Mouse (Mus musculus) mouse embryonic stem cell (cell line): ENCODE results near the gene Krtap1-5.

Experiments
- in situ Hi-C, 2 experiments: fragments of 300-500 bp; cut with MboI; formaldehyde crosslinking; loops; 1 replicate in 1 of 2; 3 replicates in 1 of 2; pipeline ENCODE4 v1.14.3; 2019 to 2020; ENCODE audit warnings: low sequenced_read_pairs in 2 of 2, low pct_unique_long_range_greater_than_20kb in 1 of 2, mixed read lengths in 1 of 2; ENCODE audit not compliant: unreplicated experiment in 1 of 2

The Krtap1-5 gene

DNA sequence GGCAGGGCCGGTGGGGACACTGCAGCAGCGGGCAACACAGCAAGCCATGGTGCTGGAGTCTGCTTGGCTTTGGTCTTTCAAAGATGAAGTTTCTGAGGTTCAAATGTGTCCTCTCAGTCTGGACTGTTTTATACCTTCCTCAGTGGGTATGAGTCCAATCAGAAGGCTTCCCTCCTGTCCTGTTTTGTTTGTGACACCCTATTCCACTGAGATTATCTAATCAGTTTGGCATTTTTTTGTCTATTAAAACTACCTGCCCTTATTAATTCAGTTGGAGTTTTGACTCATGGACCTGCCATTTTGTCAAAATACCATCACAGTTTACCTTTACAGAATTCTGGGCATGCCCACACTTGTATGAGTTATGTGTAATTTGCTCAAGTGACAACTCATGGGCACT, 24.1 kb downstream of the Krtap1-5 start, which contains the start of gene Krtap3-2:
Krtap3-2 (minus strand) TSS at position 101 of the 400 bp plus-strand sequence.
- in situ Hi-C loops: no loop called here

DNA sequence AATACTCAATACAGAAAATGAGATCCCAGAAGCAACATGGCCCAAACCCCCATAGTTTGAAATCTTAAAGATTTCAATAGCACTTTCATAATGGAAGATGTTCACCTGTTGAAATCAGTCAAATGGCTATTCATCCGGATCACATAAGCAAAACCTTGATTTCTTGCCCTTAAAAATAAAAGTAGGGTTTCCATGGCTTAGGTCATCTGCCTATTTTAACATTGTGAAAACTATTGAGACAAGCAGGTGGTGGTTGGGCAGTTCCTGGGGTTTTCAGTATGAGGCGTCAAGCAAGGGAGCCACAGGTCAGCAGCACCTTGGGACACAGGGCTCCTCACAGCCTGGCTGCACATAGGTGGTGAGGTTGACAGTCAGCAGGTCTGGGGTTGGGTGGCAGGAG, 24.6 kb downstream of the Krtap1-5 start:
- in situ Hi-C loops: no loop called here

DNA sequence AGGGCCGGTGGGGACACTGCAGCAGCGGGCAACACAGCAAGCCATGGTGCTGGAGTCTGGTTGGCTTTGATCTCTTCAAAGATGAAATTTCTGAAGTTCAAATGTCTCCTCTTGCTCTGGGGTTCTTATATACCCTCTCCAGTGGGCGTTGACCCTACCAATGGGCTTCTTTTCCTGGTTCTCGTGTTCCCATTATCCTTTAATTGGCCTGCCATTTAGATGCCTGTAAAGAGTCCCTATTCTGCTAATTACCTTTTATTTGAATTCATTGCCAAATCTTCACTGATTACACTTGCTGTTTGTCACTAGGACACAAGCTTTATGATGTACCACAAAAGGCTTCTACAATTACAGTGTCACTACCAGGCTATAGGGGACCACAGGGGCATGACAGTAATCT, 30.1 kb downstream of the Krtap1-5 start, which contains the start of gene Krtap3-3:
Krtap3-3 (minus strand) TSS at position 101 of the 400 bp plus-strand sequence.
- in situ Hi-C loops: no loop called here

DNA sequence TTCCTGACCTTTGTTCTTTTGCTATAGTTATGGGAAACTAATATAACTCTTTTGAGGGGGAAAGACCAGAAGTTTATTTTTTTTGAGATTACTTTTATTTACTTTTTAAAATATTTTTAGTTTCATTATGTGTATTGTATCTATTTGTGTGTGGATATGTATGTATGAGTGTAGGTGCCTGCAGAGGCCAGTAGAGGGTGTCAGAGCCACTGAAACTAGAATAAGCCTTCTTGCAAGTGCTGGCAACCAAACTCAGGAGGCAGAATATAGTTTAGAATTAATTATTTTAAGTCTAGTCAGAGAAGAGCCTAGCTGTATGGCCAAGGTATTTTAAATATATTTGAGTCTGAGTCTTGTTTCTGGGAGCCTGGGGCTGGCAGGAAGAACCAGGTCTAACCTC, 32.9 kb downstream of the Krtap1-5 start:
- in situ Hi-C loops: no loop called here

DNA sequence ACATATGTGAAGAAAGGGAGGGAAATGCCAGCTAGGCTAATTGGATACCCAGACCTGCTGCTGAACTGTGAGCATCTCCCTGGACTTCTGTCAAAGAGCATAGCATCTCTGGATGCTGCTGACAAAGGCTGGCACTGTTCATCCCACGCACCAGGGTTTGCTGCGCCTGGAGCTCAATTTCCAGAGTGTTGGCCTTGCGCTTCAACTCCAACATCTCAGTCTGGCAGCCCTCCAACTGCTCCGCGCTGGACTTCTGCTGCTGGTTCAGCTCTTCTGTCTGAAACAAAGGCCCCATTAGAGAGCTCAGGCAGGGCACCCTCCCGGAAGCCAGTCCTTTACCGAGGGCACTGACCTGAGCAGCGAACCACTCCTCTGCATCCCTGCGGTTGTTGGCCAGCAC, 41.1 kb downstream of the Krtap1-5 start:
- in situ Hi-C loops: no loop called here
